Mouse (Mus musculus): ENCODE results near the gene Fry.

DNA sequence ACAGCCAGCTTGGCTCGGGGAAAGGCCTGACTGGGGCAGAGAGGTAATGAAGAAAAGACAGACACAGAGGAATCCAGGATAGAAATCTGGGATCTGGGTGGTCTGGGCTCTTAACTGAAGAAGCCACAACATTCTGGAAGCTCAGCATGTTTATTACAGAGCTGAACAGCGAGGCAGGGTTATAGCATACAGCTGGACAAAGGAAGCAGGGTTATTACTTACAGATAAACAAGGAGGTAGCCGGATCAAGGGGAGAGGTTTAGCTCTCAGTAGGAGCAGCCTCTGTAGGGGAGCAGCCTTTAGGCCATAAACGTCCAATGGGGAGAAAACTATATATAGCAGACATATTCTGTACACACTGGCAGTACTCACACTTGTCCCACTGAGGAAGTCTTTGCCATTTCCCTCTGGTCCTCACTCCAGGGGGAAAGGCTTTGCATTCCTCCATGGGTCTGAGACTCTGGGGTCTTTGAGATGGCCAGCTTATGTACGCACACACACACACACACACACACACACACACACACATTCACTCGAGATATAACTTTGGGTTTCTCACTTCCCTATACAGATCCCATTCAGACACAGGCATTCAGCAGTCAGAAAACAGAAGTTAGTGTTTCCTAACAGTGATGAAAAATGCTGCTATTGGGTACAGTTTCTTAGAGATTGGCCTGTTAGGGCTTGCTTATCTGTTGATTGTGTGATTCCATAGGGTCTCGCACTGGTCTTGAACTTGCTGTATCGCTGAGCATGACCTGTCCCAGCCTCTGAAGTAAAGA is 256.5 kb downstream of the Fry start:
- TF ChIP-seq CTCF (IDR thresholded peaks at IDR 0.05 in 2 of 3, conservative IDR thresholded peaks at IDR 0.05 in 1 of 3; ENCODE audit: control insufficient read depth in 1 of 3, insufficient read depth in 1 of 3, low read depth in 2 of 3, low read length in 3 of 3, poor library complexity in 1 of 3, severe bottlenecking in 1 of 3) (no peak), TAL1 (IDR thresholded peaks at IDR 0.05; ENCODE audit: low read length) (no peak), SMC3 (IDR thresholded peaks at IDR 0.05; ENCODE audit: low read depth, low read length) (no peak), POLR2AphosphoS2 (IDR thresholded peaks at IDR 0.05; ENCODE audit: low read length) (no peak), ZKSCAN1 (IDR thresholded peaks at IDR 0.05; ENCODE audit: low read depth, low read length) (no peak), POLR2A (IDR thresholded peaks at IDR 0.05; ENCODE audit: control insufficient read depth in 1 of 2, insufficient read depth in 1 of 2, low read depth in 1 of 2, low read length in 2 of 2, poor library complexity in 1 of 2) (no peak), E2F4 (IDR thresholded peaks at IDR 0.05; ENCODE audit: borderline replicate concordance, low read depth, low read length) (no peak), CHD2 (IDR thresholded peaks at IDR 0.05; ENCODE audit: low read length) (no peak), ELF1 (IDR thresholded peaks at IDR 0.05; ENCODE audit: low read depth, low read length) (no peak), EP300 (IDR thresholded peaks at IDR 0.05; ENCODE audit: low read depth in 1 of 2, low read length in 2 of 2) (no peak), HCFC1 (IDR thresholded peaks at IDR 0.05; ENCODE audit: low read depth, low read length) (no peak), USF1 (IDR thresholded peaks at IDR 0.05; ENCODE audit: low read depth, low read length) (no peak), KAT2A (conservative IDR thresholded peaks at IDR 0.05; ENCODE audit: low read depth, low read length) (no peak), ZNF384 (IDR thresholded peaks at IDR 0.05; ENCODE audit: low read depth, low read length) (no peak)
